Mouse (Mus musculus) cerebellum, adult 11-12 months (tissue): ENCODE results near the gene Klhl35.

Source experiments
- DNase-seq: peaks from one replicate; pipeline ENCODE4 v3.0.0; 2022

Klhl35 gene

GRCm38 (mm10) chr7:99465811-99466210 lies at the start of gene Klhl35:
Klhl35 (plus strand) TSS chr7:99466004.
- DNase-seq = no peak

- no peak for DNase-seq
These were observed 46.5 kb upstream of the Klhl35 start for GRCm38 (mm10) chr7:99419311-99419710.

- no peak for DNase-seq
These were observed 44.8 kb upstream of the Klhl35 start for GRCm38 (mm10) chr7:99421006-99421405.

- no peak for DNase-seq
These were observed 41.2 kb upstream of the Klhl35 start for GRCm38 (mm10) chr7:99424538-99425155.

GRCm38 (mm10) chr7:99425706-99426105 lies 40.1 kb upstream of the Klhl35 start:
- DNase-seq = no peak

GRCm38 (mm10) chr7:99427031-99427430 lies 38.8 kb upstream of the Klhl35 start:
- DNase-seq = no peak

- no peak for DNase-seq
These were observed 37.8 kb upstream of the Klhl35 start for GRCm38 (mm10) chr7:99427987-99428386.

GRCm38 (mm10) chr7:99428836-99429235 lies 37.0 kb upstream of the Klhl35 start:
- no peak for DNase-seq

- DNase-seq = no peak
These were observed 36.0 kb upstream of the Klhl35 start for GRCm38 (mm10) chr7:99429786-99430185.

GRCm38 (mm10) chr7:99430246-99430645 lies 35.6 kb upstream of the Klhl35 start:
- DNase-seq = no peak

GRCm38 (mm10) chr7:99432248-99432647 lies 33.6 kb upstream of the Klhl35 start:
- DNase-seq = no peak

GRCm38 (mm10) chr7:99432863-99433262 lies 32.9 kb upstream of the Klhl35 start:
- DNase-seq = no peak

- no peak for DNase-seq
These were observed 31.0 kb upstream of the Klhl35 start for GRCm38 (mm10) chr7:99434672-99435250.

GRCm38 (mm10) chr7:99436530-99436929 lies 29.3 kb upstream of the Klhl35 start:
- DNase-seq = no peak

GRCm38 (mm10) chr7:99438881-99439280 lies 26.9 kb upstream of the Klhl35 start:
- DNase-seq = no peak

GRCm38 (mm10) chr7:99441534-99442072 lies 24.2 kb upstream of the Klhl35 start:
- no peak for DNase-seq

- no peak for DNase-seq
These were observed 22.6 kb upstream of the Klhl35 start for GRCm38 (mm10) chr7:99443164-99443563.

- DNase-seq = no peak
These were observed 21.8 kb upstream of the Klhl35 start for GRCm38 (mm10) chr7:99444012-99444411.

- no peak for DNase-seq
These were observed 20.0 kb upstream of the Klhl35 start for GRCm38 (mm10) chr7:99445833-99446232.

GRCm38 (mm10) chr7:99447323-99447722 lies 18.5 kb upstream of the Klhl35 start:
- no peak for DNase-seq

- no peak for DNase-seq
These were observed 17.2 kb upstream of the Klhl35 start for GRCm38 (mm10) chr7:99448619-99449018.

GRCm38 (mm10) chr7:99449063-99449462 lies 16.7 kb upstream of the Klhl35 start:
- no peak for DNase-seq

GRCm38 (mm10) chr7:99449751-99450150 lies 16.1 kb upstream of the Klhl35 start:
- DNase-seq = no peak

- DNase-seq = peak; percentile 60
These were observed 15.1 kb upstream of the Klhl35 start for GRCm38 (mm10) chr7:99450703-99451102.

- no peak for DNase-seq
These were observed 12.9 kb upstream of the Klhl35 start for GRCm38 (mm10) chr7:99452859-99453258.
